Mouse (Mus musculus) midbrain, embryonic 13.5 days (tissue): Measurements from ENCODE around the gene Disp1. TPM values are rescaled to one million over a fixed set of nuclear protein-coding genes. Genes with fewer than 3 reads are reported as not detected.

ENCODE experiments used
- ATAC-seq: fragments of 200-750 bp; cut with Nextera tagmentation; 2 replicates; pipeline ENCODE4 v1.8.0; 2017; ENCODE audit warnings: mild to moderate bottlenecking, moderate TSS enrichment, moderate library complexity
- H3K27ac ChIP-seq: fragments of 300-500 bp; sonication (generic); 2 replicates; pipeline ENCODE4 v1.5.1; 2015; ENCODE audit warnings: inconsistent platforms, mild to moderate bottlenecking, moderate library complexity
- H3K27me3 ChIP-seq: fragments of 300-500 bp; sonication (generic); 2 replicates; pipeline ENCODE4 v1.6.1; 2015; ENCODE audit warnings: mild to moderate bottlenecking, inconsistent platforms
- H3K36me3 ChIP-seq: fragments of 300-500 bp; sonication (generic); 2 replicates; pipeline ENCODE4 v1.6.1; 2015; ENCODE audit warnings: mild to moderate bottlenecking, inconsistent platforms
- H3K4me1 ChIP-seq: fragments of 300-500 bp; sonication (generic); replicated peaks from 2 replicates; pipeline ENCODE4 v1.6.1; 2015; ENCODE audit warnings: inconsistent platforms
- H3K4me2 ChIP-seq: fragments of 300-500 bp; sonication (generic); replicated peaks from 2 replicates; pipeline ENCODE4 v1.6.1; 2015; ENCODE audit warnings: moderate library complexity, mild to moderate bottlenecking, inconsistent platforms
- H3K4me3 ChIP-seq: fragments of 300-500 bp; sonication (generic); replicated peaks from 2 replicates; pipeline ENCODE4 v1.5.1; 2015; ENCODE audit warnings: mild to moderate bottlenecking, inconsistent platforms
- H3K9ac ChIP-seq: fragments of 300-500 bp; sonication (generic); replicated peaks from 2 replicates; pipeline ENCODE4 v1.6.1; 2015; ENCODE audit warnings: mild to moderate bottlenecking, inconsistent platforms
- H3K9me3 ChIP-seq: fragments of 300-500 bp; sonication (generic); 2 replicates; pipeline ENCODE4 v1.6.1; 2016; ENCODE audit warnings: mild to moderate bottlenecking, inconsistent platforms
- WGBS: fragments of 180-500 bp; shearing (Covaris S2); methylation state at CpG from one replicate; pipeline ENCODE4 v1.1.7; 2015; 5-methylcytosine and 5-hydroxymethylcytosine counted together
- polyA plus RNA-seq: library from polyadenylated mRNA; unstranded; fragments of >200 nt; fragmentation: Nextera tagmentation; extraction: Ambion mirVana; gene quantifications from 2 replicates; pipeline ENCODE4 v1.2.1, GENCODE M21; 2015

Gene Disp1
- polyA plus RNA-seq, 1 experiment from 2014 or later = 8.0 TPM

DNA sequence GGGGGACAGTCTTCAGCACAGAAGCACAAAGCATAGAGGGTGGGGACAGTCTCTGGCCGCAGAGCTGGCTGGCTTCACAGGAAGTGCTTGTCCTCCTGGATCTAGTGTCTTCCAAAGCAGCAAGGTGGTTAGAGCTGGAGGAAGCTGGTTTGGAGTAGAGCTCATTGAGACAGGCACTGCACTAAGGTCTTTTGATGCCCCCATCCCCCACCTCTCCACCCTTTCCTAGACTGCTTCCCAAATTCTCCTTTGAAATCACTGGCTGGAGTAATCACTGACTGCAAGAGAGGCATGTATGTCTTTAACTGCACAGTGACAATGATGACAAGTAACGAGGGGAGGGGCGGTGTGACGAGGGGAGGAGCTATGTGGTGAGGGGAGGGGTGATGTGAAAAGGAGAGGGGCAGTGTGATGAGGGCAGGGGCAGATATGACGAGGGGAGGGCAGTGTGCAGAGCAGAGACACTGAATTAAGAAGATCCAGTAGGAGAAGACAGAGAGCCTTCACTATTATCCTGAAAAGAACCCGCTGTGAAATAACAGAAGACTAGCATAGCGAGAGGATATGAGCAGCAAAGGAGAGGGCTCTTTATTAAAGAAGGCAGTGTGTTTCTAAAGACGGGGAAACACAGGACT lies 125.8 kb downstream of the Disp1 start:
- Histone ChIP-seq H3K36me3 (peaks cover 5% of the 10 kb centered on the region; the same call in 1 of the 2 replicates), H3K9ac (no peak overlapping the region), H3K9me3 (no peaks in the 10 kb centered on the region), H3K4me2 (no peak overlapping the region), H3K27me3 (no peaks in the 10 kb centered on the region), H3K4me1 (peaks cover 18% of the 10 kb centered on the region), H3K4me3 (no peak overlapping the region), H3K27ac (no peak overlapping the region)
- peak; percentile 56 for ATAC-seq
- WGBS = 56% methylated on average over 8 of the region's 8 CpGs

DNA sequence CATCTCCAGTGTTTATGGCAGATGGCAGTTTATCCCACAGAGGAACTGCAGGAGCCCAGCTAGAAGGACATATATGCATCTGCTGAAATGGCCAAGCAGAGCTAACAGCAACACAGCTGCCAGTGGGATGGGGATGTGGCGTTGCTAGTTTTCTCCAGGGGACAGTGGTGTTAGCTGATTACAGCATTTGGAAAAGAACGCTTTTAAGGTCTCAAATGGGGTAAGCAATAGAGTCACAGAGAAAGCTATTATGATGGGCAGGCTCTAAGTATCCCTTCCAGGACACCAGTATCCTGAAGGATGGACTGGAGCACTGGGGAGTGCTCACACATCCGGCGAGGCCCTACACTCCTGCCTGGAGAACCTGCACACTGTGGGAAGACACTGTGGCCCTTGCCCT lies 129.0 kb downstream of the Disp1 start:
- Histone ChIP-seq H3K4me3 (no peak overlapping the region), H3K4me2 (no peak overlapping the region), H3K9ac (no peak overlapping the region), H3K36me3 (peaks cover 27% of the 10 kb centered on the region), H3K4me1 (peaks cover 18% of the 10 kb centered on the region), H3K27me3 (no peaks in the 10 kb centered on the region), H3K9me3 (no peaks in the 10 kb centered on the region), H3K27ac (no peak overlapping the region)
- 82% methylated on average over 4 of the region's 4 CpGs for whole genome bisulfite sequencing
- ATAC-seq = no peak

DNA sequence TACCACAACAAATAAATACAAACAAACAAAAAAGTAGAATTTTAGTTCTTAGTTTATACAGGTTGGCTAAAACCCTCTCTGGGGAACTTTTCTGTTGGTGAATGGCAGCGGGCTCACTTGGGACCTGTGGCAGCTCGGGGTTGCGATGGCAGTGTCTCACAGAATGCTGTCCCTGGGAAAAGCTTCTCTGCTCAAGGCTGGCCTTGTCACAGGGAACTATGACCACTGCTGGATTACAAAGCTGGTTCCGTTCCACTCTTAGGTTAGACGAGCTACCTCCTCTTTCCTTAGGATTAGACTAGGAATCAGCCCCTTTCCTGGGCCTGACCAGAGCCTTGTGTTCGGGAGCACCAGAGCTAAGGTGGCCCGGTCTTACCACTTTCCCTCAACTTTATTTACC lies 130.1 kb downstream of the Disp1 start:
- no peaks in the 10 kb centered on the region for H3K27me3 ChIP-seq
- no peak overlapping the region for H3K27ac ChIP-seq
- peaks cover 11% of the 10 kb centered on the region for H3K4me1 ChIP-seq
- H3K36me3 ChIP-seq = peaks cover 38% of the 10 kb centered on the region
- no peak overlapping the region for H3K4me3 ChIP-seq
- WGBS = 94% methylated on average over 7 of the region's 7 CpGs
- H3K9ac ChIP-seq = no peak overlapping the region
- H3K4me2 ChIP-seq = no peak overlapping the region
- no peak for ATAC-seq
- no peaks in the 10 kb centered on the region for H3K9me3 ChIP-seq

DNA sequence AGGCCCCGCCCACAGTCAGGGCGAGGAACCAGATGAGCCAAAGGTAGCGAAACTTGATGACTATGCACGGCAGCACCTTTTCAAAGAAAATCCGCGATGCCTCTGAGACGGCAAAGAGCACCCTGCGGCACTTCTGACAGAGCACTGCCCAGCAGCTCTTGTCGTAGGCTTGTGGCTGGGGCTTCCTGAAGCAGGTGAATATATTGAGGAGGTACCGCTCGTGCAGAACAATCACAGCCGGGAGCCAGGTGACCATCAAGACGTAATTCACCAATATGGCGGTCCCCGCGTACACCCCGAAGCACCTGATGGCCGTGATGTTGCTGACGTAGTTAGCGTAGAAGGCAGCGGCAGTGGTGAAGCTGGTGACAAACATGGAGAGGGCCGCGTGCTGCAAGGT lies 132.7 kb downstream of the Disp1 start:
- Histone ChIP-seq H3K27me3 (no peaks in the 10 kb centered on the region), H3K4me1 (no peaks in the 10 kb centered on the region), H3K9ac (no peak overlapping the region), H3K27ac (no peak overlapping the region), H3K4me2 (no peak overlapping the region), H3K36me3 (peaks cover 52% of the 10 kb centered on the region), H3K9me3 (no peaks in the 10 kb centered on the region), H3K4me3 (no peak overlapping the region)
- ATAC-seq = no peak
- WGBS = 97% methylated on average over 23 of the region's 23 CpGs

- ATAC-seq = no peak
- H3K36me3 ChIP-seq = peaks cover 52% of the 10 kb centered on the region
- H3K27ac ChIP-seq = no peak overlapping the region
Measured at GRCm38 (mm10) chr1:183086843-183087242, 134.5 kb downstream of the Disp1 start.

DNA sequence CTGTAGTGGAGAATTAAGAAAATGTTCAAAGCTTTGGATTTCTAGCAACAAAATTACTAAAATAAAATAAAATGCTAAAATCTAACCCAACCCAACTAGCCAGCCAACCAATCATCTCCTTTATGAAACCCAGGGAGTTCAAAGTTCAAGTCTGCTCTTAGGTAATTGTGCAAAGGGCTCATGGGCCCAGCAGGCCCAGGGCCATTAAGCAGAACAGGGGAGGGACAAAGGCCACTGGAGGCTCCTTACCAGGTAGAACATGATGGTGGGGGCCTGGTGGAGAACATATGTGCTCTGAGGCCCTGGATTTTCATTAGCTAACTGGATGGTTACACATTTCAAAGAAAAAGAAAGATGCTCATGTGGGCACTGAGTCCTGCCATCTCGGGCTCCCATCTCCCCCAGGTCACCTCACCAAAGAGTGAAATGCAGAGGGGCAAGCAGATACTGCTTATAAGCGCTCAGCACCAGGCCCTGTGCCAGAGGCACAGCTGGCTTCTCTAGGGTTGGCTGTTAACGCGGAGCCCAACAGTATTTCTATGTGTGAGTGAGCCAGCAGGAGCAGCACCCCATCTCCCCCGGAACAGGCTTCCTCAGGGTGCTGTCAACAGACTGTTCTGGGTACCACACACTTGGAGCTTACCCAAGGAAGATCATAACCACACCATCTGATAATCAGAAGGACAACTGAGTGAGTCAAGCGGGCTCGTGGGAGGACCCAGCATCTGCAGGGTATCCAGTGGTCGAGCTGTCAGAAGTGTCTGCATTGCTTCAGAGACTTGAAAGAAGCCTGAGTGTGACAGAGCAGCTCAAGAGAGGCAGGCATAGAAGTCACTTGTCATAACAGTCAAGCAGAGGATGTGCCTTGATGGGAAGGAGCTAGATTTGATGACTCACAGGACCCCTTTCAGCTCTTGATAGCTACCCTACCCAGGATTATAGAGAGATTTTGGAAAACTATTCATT lies 137.0 kb downstream of the Disp1 start:
- Histone ChIP-seq H3K27me3 (no peaks in the 10 kb centered on the region), H3K4me2 (no peak overlapping the region), H3K9me3 (no peaks in the 10 kb centered on the region), H3K9ac (no peak overlapping the region), H3K36me3 (peaks cover 49% of the 10 kb centered on the region), H3K4me3 (no peak overlapping the region), H3K4me1 (peaks cover 3% of the 10 kb centered on the region), H3K27ac (no peak overlapping the region)
- WGBS = 94% methylated on average over 8 of the region's 8 CpGs
- no peak for ATAC-seq

More at GRCm38 (mm10) chr1:183086843-183087242, 134.5 kb downstream of the Disp1 start:
- Histone ChIP-seq H3K4me2 (no peak overlapping the region), H3K27me3 (no peaks in the 10 kb centered on the region), H3K4me1 (0 out of 2 replicates have a peak, but pooled peaks cover 1% of the 10 kb centered on the region), H3K4me3 (no peak overlapping the region), H3K9me3 (no peaks in the 10 kb centered on the region), H3K9ac (no peak overlapping the region)
- 96% methylated on average over 14 of the region's 14 CpGs for WGBS

DNA sequence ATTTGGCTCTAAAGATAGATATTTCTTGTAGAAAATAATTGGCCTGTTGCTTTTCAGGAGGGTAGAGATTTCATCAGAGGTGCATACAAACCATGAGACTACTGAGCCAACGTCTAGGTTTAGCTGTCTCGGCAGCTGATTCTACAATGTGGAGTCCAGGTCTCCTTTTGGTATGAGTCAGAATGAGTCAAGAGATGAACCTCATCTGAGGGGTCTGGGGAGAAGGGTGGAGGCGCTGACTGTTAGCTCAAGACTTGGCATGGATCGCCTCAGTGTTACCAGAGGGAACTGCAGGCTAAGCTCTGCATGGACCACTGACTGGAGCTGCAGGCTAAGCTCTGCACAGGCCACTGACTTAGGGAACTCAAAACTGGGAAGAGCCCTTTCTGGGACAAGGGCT lies 138.9 kb downstream of the Disp1 start:
- Histone ChIP-seq H3K9ac (no peak overlapping the region), H3K36me3 (peaks cover 30% of the 10 kb centered on the region), H3K4me2 (no peak overlapping the region), H3K4me3 (no peak overlapping the region), H3K4me1 (peaks cover 8% of the 10 kb centered on the region), H3K9me3 (no peaks in the 10 kb centered on the region), H3K27me3 (no peaks in the 10 kb centered on the region), H3K27ac (no peak overlapping the region)
- WGBS = 74% methylated on average over 4 of the region's 4 CpGs
- ATAC-seq = no peak

- H3K27ac ChIP-seq = no peak overlapping the region
- no peaks in the 10 kb centered on the region for H3K27me3 ChIP-seq
- H3K4me3 ChIP-seq = no peak overlapping the region
- H3K9me3 ChIP-seq = no peaks in the 10 kb centered on the region
- no peak overlapping the region for H3K9ac ChIP-seq
- H3K4me2 ChIP-seq = no peak overlapping the region
- peaks cover 17% of the 10 kb centered on the region for H3K36me3 ChIP-seq
- ATAC-seq = no peak
- peaks cover 8% of the 10 kb centered on the region for H3K4me1 ChIP-seq
Measured at GRCm38 (mm10) chr1:183081126-183081525, 140.2 kb downstream of the Disp1 start.

DNA sequence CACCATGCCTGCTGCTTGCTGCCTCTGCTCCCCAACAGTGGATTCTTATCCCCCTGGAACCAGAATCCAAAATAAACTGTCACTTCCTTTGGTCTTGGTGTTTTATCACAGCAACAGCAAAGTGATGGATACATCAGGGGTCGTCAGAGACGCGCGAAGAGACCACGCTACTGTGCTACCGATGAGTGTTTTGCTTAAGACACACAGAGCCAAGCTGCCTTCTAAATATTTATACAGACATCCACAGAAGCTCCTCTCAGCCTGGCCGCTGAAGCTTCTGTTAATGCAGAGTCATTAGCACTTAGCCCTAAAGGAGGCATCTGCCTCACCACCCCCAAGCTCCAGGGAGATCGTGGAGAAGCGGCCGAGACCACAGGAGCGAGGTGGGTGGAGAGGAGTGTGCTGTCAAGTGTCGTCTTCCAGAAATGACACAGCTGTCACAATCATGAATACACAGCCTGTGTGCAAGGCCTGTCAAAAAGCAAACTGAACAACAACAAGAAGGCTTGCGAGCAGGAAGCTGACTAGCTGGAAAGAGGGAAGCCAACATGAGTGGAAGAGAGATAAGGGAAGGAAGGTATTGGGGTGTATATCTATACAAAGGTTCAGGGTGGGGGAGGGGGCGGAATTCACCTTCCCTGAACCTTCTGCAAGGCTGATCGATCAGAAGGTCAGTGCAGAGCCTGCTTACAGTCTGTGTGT lies 146.1 kb downstream of the Disp1 start:
- no peaks in the 10 kb centered on the region for H3K36me3 ChIP-seq
- 0 out of 2 replicates have a peak overlapping the region, but pooled peaks have one; percentile 23 for H3K9ac ChIP-seq
- H3K9me3 ChIP-seq = no peaks in the 10 kb centered on the region
- H3K4me1 ChIP-seq = peaks cover 13% of the 10 kb centered on the region
- H3K27me3 ChIP-seq = no peaks in the 10 kb centered on the region
- peak; percentile 55 for ATAC-seq
- H3K4me2 ChIP-seq = no peak overlapping the region
- 55% methylated on average over 15 of the region's 15 CpGs for WGBS
- H3K4me3 ChIP-seq = no peak overlapping the region
- H3K27ac ChIP-seq = peak overlapping the region; percentile 51

DNA sequence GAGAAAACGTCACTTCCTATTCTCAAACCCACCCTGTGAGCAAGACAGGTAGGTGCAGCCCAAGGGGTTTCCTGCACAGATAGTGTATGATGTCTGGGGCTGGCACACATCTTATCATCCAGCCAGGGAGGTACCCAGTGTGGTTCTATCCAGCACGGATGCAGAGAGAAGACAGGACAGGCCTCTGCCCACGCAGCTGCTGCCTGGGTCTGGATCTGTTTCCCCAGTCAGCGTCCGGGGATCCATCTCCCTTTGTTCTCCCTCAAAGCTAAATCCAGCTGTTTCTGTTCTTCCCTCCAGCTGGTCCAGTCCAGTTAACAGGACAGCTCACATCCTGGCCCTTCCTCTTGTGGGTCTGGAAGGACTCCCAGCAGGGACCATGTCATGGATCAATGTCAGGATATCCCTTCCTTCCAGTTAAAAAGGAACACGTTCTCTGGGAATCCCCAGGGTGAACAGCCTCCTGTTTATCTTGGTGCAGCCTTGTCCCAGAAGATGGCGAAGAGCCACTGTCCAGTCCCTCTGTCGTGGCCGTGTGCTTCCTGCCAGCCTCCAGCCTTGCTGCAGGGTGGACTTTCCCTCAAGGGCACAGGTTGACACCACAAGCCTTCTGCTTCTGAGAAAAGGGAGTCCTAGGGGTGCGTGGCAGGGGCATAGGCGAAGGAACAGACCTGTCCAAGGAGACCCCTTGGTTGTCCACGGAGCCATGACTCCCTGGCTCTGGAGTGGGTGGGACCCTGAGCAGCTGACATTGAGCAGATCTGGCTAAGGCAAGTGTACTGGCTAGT lies 148.9 kb downstream of the Disp1 start:
- Histone ChIP-seq H3K4me2 (no peak overlapping the region), H3K4me3 (no peak overlapping the region), H3K4me1 (peaks cover 9% of the 10 kb centered on the region), H3K9me3 (no peaks in the 10 kb centered on the region), H3K27ac (no peak overlapping the region), H3K9ac (no peak overlapping the region), H3K36me3 (no peaks in the 10 kb centered on the region), H3K27me3 (no peaks in the 10 kb centered on the region)
- no peak for ATAC-seq
- WGBS = 80% methylated on average over 12 of the region's 12 CpGs

GRCm38 (mm10) chr1:183069954-183070649 lies 151.2 kb downstream of the Disp1 start:
- Histone ChIP-seq H3K9me3 (no peaks in the 10 kb centered on the region), H3K4me2 (no peak overlapping the region), H3K4me3 (no peak overlapping the region), H3K27ac (no peak overlapping the region), H3K9ac (no peak overlapping the region), H3K4me1 (peaks cover 3% of the 10 kb centered on the region; the same call in 1 of the 2 replicates), H3K27me3 (no peaks in the 10 kb centered on the region), H3K36me3 (no peaks in the 10 kb centered on the region)
- ATAC-seq = no peak
- WGBS = 75% methylated on average over 8 of the region's 8 CpGs
